ENCODE assay signal across 9 mouse cellular contexts in genomic region chr1:55051671-55052070, GRCm38 (mm10). TPM values are rescaled to one million over a fixed set of nuclear protein-coding genes. Genes with fewer than 3 reads are reported as not detected.
DNase-seq lines count a peak whose midpoint lies in the region; ATAC-seq and TF ChIP-seq lines count a peak whose summit lies in the region.
"Had no signal": no experiment of that assay in that cellular context is flagged by ENCODE, and none has a peak within 500 bp of the region (broad histone marks: within the 10 kb centered on the region; RNA-seq: fewer than 3 reads in every experiment).

No protein-coding gene starts in this region.

- peak overlapping the region; percentile 59 for H3K9ac ChIP-seq in lung, postnatal 0 days (replicated peaks; ENCODE audit: low read depth)
- H3K9ac ChIP-seq in liver, embryonic 11.5 days (ENCODE audit: low read depth, low read length): no peak overlapping the region; the same call in 1 of the 2 replicates
- peak overlapping the region; percentile 63; the same call in 1 of the 2 replicates for H3K9ac ChIP-seq in stomach, postnatal 0 days (ENCODE audit: low read length)

- WGBS in lung, postnatal 0 days: 71% methylated on average over 3 of the region's 3 CpGs
- 74% methylated on average over 3 of the region's 3 CpGs for WGBS in liver, embryonic 11.5 days
- WGBS in stomach, postnatal 0 days: 62% methylated on average over 3 of the region's 3 CpGs

- H3K4me1 ChIP-seq in erythroblast, embryonic 14.5 days (ENCODE audit: control insufficient read depth): peaks cover 32% of the 10 kb centered on the region
- 0 out of 2 replicates have a peak, but pooled peaks cover 3% of the 10 kb centered on the region for H3K4me1 ChIP-seq in lung, postnatal 0 days (ENCODE audit: insufficient read depth, low read depth, low read length)
- H3K4me1 ChIP-seq in liver, embryonic 11.5 days (replicated peaks; ENCODE audit: control insufficient read depth, insufficient read depth, low read length): peaks cover 6% of the 10 kb centered on the region; the same call in 1 of the 2 replicates
- H3K4me1 ChIP-seq in stomach, postnatal 0 days (replicated peaks; ENCODE audit: control insufficient read depth, insufficient read depth): peaks cover 2% of the 10 kb centered on the region; the same call in 1 of the 2 replicates

- no peak for ATAC-seq in erythroblast, adult 5-6 weeks (replicated peaks; ENCODE audit: low FRiP score, poor library complexity, severe bottlenecking)
- no peak for ATAC-seq in lung, postnatal 0 days
- no peak for ATAC-seq in liver, embryonic 11.5 days (replicated peaks; ENCODE audit: low FRiP score)
- ATAC-seq in stomach, postnatal 0 days (ENCODE audit: low FRiP score, low TSS enrichment): no peak

- peak overlapping the region; percentile 85 for H3K4me3 ChIP-seq in erythroblast, embryonic 14.5 days (replicated peaks)
- H3K4me3 ChIP-seq in lung, postnatal 0 days (ENCODE audit: low read depth, low read length): no peak overlapping the region
- H3K4me3 ChIP-seq in liver, embryonic 11.5 days (ENCODE audit: low read depth, low read length): peak overlapping the region; percentile 94
- no peak overlapping the region for H3K4me3 ChIP-seq in stomach, postnatal 0 days (ENCODE audit: low read depth, low read length)

- H3K4me2 ChIP-seq in lung, postnatal 0 days (replicated peaks; ENCODE audit: low read depth, low read length): peak overlapping the region; percentile 66
- H3K4me2 ChIP-seq in liver, embryonic 11.5 days: peak overlapping the region; percentile 83
- H3K4me2 ChIP-seq in stomach, postnatal 0 days (replicated peaks; ENCODE audit: low read depth): peak overlapping the region; percentile 67

- H3K27me3 ChIP-seq in erythroblast, embryonic 14.5 days (ENCODE audit: control insufficient read depth): no peaks in the 10 kb centered on the region
- no peaks in the 10 kb centered on the region for H3K27me3 ChIP-seq in lung, postnatal 0 days (replicated peaks; ENCODE audit: insufficient read depth, low read length)
- no peaks in the 10 kb centered on the region for H3K27me3 ChIP-seq in liver, embryonic 11.5 days (replicated peaks; ENCODE audit: control insufficient read depth, insufficient read depth, low read length)
- no peaks in the 10 kb centered on the region for H3K27me3 ChIP-seq in stomach, postnatal 0 days (ENCODE audit: control insufficient read depth, insufficient read depth, low read length)

- no peak for TF ChIP-seq CTCF in lung, postnatal 0 days (IDR thresholded peaks at IDR 0.05)
- no peak for TF ChIP-seq CTCF in stomach, postnatal 0 days (IDR thresholded peaks at IDR 0.05; ENCODE audit: low read depth)

- DNase-seq in lung, postnatal 0 days (ENCODE audit: low spot score): no peak
- no peak for DNase-seq in lung, postnatal 4 days
- DNase-seq in liver, embryonic 11.5 days (ENCODE audit: low spot score): no peak
- no peak for DNase-seq in stomach, postnatal 0 days (ENCODE audit: low spot score)
- no peak for DNase-seq in cerebellum, adult 18-20 months
- DNase-seq in frontal cortex, postnatal 14 days (ENCODE audit: low spot score in 2 of 2): no peak
- DNase-seq: adrenal gland, postnatal 14 days had no signal

- peak overlapping the region; percentile 91 for H3K27ac ChIP-seq in lung, postnatal 0 days (ENCODE audit: low read length)
- no peak overlapping the region for H3K27ac ChIP-seq in liver, embryonic 11.5 days (ENCODE audit: low read depth, low read length)
- H3K27ac ChIP-seq in stomach, postnatal 0 days (replicated peaks): peak overlapping the region; percentile 83

- TF ChIP-seq EP300 in lung, postnatal 0 days (IDR thresholded peaks at IDR 0.05): no peak
- TF ChIP-seq EP300 in stomach, postnatal 0 days (optimal IDR thresholded peaks at IDR 0.05): no peak

- no peaks in the 10 kb centered on the region for H3K9me3 ChIP-seq in erythroblast, embryonic 14.5 days (ENCODE audit: control insufficient read depth, low read length)
- H3K9me3 ChIP-seq in lung, postnatal 0 days (ENCODE audit: low read length): no peaks in the 10 kb centered on the region
- no peaks in the 10 kb centered on the region for H3K9me3 ChIP-seq in liver, embryonic 11.5 days (ENCODE audit: control insufficient read depth, low read length)
- no peaks in the 10 kb centered on the region for H3K9me3 ChIP-seq in stomach, postnatal 0 days (ENCODE audit: control insufficient read depth, low read length)

- H3K36me3 ChIP-seq in erythroblast, embryonic 14.5 days (ENCODE audit: control insufficient read depth): peaks cover 26% of the 10 kb centered on the region
- H3K36me3 ChIP-seq in lung, postnatal 0 days (ENCODE audit: insufficient read depth, low read length): peaks cover 5% of the 10 kb centered on the region; the same call in 1 of the 2 replicates
- H3K36me3 ChIP-seq in liver, embryonic 11.5 days (ENCODE audit: control insufficient read depth, insufficient read depth, low read length): 0 out of 2 replicates have a peak, but pooled peaks cover 2% of the 10 kb centered on the region
- no peaks in the 10 kb centered on the region for H3K36me3 ChIP-seq in stomach, postnatal 0 days (ENCODE audit: control insufficient read depth, insufficient read depth, low read length)

RNA-seq across cellular contexts. Expression of gene Coq10b, which starts 0.9 kb away (rescaled TPM):
- 1.0 and 1.5 TPM in 2 replicates for polyA plus RNA-seq in erythroblast, embryonic 14.5 days (2012)
- 16.3 and 27.3 TPM in 2 replicates for total RNA-seq in erythroblast, adult 5-6 weeks (2015; ENCODE audit: low replicate concordance)
- 24.2 and 35.4 TPM in 2 replicates for total RNA-seq in erythroblast, adult 5-6 weeks (2017; ENCODE audit: low replicate concordance)
- polyA plus RNA-seq in lung, postnatal 0 days (2015; fragmentation: Nextera tagmentation; extraction: Ambion mirVana): 32.9 and 34.3 TPM in 2 replicates
- 21.1 and 22.2 TPM in 2 replicates for polyA plus RNA-seq in liver, embryonic 11.5 days (2014; fragmentation: Nextera tagmentation; extraction: Ambion mirVana)
- 31.4 and 36.2 TPM in 2 replicates for polyA plus RNA-seq in stomach, postnatal 0 days (2015; fragmentation: Nextera tagmentation; extraction: Ambion mirVana)

RNA-seq across cellular contexts. Expression of gene Sf3b1, which starts 24.4 kb away (rescaled TPM):
- polyA plus RNA-seq in erythroblast, embryonic 14.5 days (2012): 1.3 and 1.5 TPM in 2 replicates
- 151 and 155 TPM in 2 replicates for total RNA-seq in erythroblast, adult 5-6 weeks (2015; ENCODE audit: low replicate concordance)
- total RNA-seq in erythroblast, adult 5-6 weeks (2017; ENCODE audit: low replicate concordance): 196 and 224 TPM in 2 replicates
- polyA plus RNA-seq in lung, postnatal 0 days (2015; fragmentation: Nextera tagmentation; extraction: Ambion mirVana): 212 and 219 TPM in 2 replicates
- polyA plus RNA-seq in liver, embryonic 11.5 days (2014; fragmentation: Nextera tagmentation; extraction: Ambion mirVana): 223 and 255 TPM in 2 replicates
- 153 TPM in 2 replicates for polyA plus RNA-seq in stomach, postnatal 0 days (2015; fragmentation: Nextera tagmentation; extraction: Ambion mirVana)

RNA-seq across cellular contexts. Expression of gene Hspe1, which starts 36.3 kb away (rescaled TPM):
- 8.0 and 8.4 TPM in 2 replicates for polyA plus RNA-seq in erythroblast, embryonic 14.5 days (2012)
- 62.9 and 95.7 TPM in 2 replicates for total RNA-seq in erythroblast, adult 5-6 weeks (2015; ENCODE audit: low replicate concordance)
- total RNA-seq in erythroblast, adult 5-6 weeks (2017; ENCODE audit: low replicate concordance): 41.5 and 52.0 TPM in 2 replicates
- polyA plus RNA-seq in lung, postnatal 0 days (2015; fragmentation: Nextera tagmentation; extraction: Ambion mirVana): 115 and 120 TPM in 2 replicates
- 894 and 968 TPM in 2 replicates for polyA plus RNA-seq in liver, embryonic 11.5 days (2014; fragmentation: Nextera tagmentation; extraction: Ambion mirVana)
- polyA plus RNA-seq in stomach, postnatal 0 days (2015; fragmentation: Nextera tagmentation; extraction: Ambion mirVana): 295 and 324 TPM in 2 replicates

RNA-seq across cellular contexts. Expression of gene Hspd1, which starts 36.4 kb away (rescaled TPM):
- 1.9 and 2.1 TPM in 2 replicates for polyA plus RNA-seq in erythroblast, embryonic 14.5 days (2012)
- 55.1 and 56.2 TPM in 2 replicates for total RNA-seq in erythroblast, adult 5-6 weeks (2015; ENCODE audit: low replicate concordance)
- 56.1 and 87.5 TPM in 2 replicates for total RNA-seq in erythroblast, adult 5-6 weeks (2017; ENCODE audit: low replicate concordance)
- polyA plus RNA-seq in lung, postnatal 0 days (2015; fragmentation: Nextera tagmentation; extraction: Ambion mirVana): 80.8 and 95.7 TPM in 2 replicates
- polyA plus RNA-seq in liver, embryonic 11.5 days (2014; fragmentation: Nextera tagmentation; extraction: Ambion mirVana): 809 and 855 TPM in 2 replicates
- polyA plus RNA-seq in stomach, postnatal 0 days (2015; fragmentation: Nextera tagmentation; extraction: Ambion mirVana): 154 and 166 TPM in 2 replicates

Comparison
In these comparisons a context has a peak if more than half of its experiments do, and no peak if none do; other contexts are left out.
1. H3K4me3 ChIP-seq: peak in erythroblast, embryonic 14.5 days (single experiment) and liver, embryonic 11.5 days (single experiment); none in lung, postnatal 0 days (single experiment) and stomach, postnatal 0 days (single experiment).
2. RNA of gene Sf3b1, which starts 24.4 kb away (polyA plus RNA-seq): 223 to 255 TPM in liver, embryonic 11.5 days, 212 to 219 TPM in lung, postnatal 0 days and 153 TPM in stomach, postnatal 0 days; 1.3 to 1.5 TPM in erythroblast, embryonic 14.5 days; every median in the first group is over 10 times any median in the second.
3. RNA of gene Hspe1, which starts 36.3 kb away (polyA plus RNA-seq): 894 to 968 TPM in liver, embryonic 11.5 days, 295 to 324 TPM in stomach, postnatal 0 days and 115 to 120 TPM in lung, postnatal 0 days; 8.0 to 8.4 TPM in erythroblast, embryonic 14.5 days; every median in the first group is over 10 times any median in the second.
4. Peak in every context shown above with its lines, with median percentiles within 50 percentile points of each other: H3K4me2 ChIP-seq.